Mouse (Mus musculus) C2C12 (cell line): ENCODE data around the gene Synpo2l. TPM values are rescaled to one million over a fixed set of nuclear protein-coding genes. Genes with fewer than 3 reads are reported as not detected.

Source experiments
- H3K27me3 ChIP-seq: one replicate; pipeline ENCODE4 v1.6.1; 2011; ENCODE audit not compliant: control insufficient read depth, insufficient read depth, insufficient read length
- H3K36me3 ChIP-seq: one replicate; pipeline ENCODE4 v1.6.1; 2011; ENCODE audit not compliant: control insufficient read depth, insufficient read depth
- H3K4me3 ChIP-seq: one replicate; pipeline ENCODE4 v1.5.1; 2011; ENCODE audit warnings: mild to moderate bottlenecking, control low read depth; ENCODE audit not compliant: poor library complexity, insufficient read depth, severe bottlenecking
- H3K79me2 ChIP-seq: one replicate; pipeline ENCODE4 v1.6.1; 2011; ENCODE audit not compliant: control insufficient read depth, insufficient read depth
- H3K79me3 ChIP-seq: one replicate; pipeline ENCODE4 v1.6.1; 2011; ENCODE audit warnings: low read depth, control low read depth
- H3ac ChIP-seq: one replicate; pipeline ENCODE3; 2011; ENCODE audit warnings: low read depth; ENCODE audit not compliant: control insufficient read depth, insufficient read length
- CEBPB ChIP-seq: IDR thresholded peaks from one replicate; pipeline ENCODE4 v1.6.1; 2011; ENCODE audit warnings: low read depth, mild to moderate bottlenecking, control low read depth, moderate library complexity
- CTCF ChIP-seq: IDR thresholded peaks from one replicate; pipeline ENCODE4 v1.5.1; 2011; ENCODE audit not compliant: control insufficient read depth, insufficient read depth, insufficient read length
- FOSL1 ChIP-seq: IDR thresholded peaks from one replicate; pipeline ENCODE4 v1.8.0; 2011; ENCODE audit warnings: mild to moderate bottlenecking, low read length; ENCODE audit not compliant: poor library complexity, insufficient read depth, severe bottlenecking
- MAX ChIP-seq: IDR thresholded peaks from one replicate; pipeline ENCODE4 v1.6.1; 2011; ENCODE audit warnings: mild to moderate bottlenecking, control low read depth
- MYOD1 ChIP-seq: IDR thresholded peaks from one replicate; pipeline ENCODE4 v1.6.1; 2011; ENCODE audit warnings: low read depth; ENCODE audit not compliant: control insufficient read depth, insufficient read length
- MYOG ChIP-seq: IDR thresholded peaks from one replicate; pipeline ENCODE4 v1.6.1; 2011; ENCODE audit not compliant: control insufficient read depth, insufficient read length; ENCODE audit errors: extremely low read depth
- USF1 ChIP-seq: IDR thresholded peaks from one replicate; pipeline ENCODE4 v1.6.1; 2011; ENCODE audit warnings: low read depth, mild to moderate bottlenecking, control low read depth, moderate library complexity
- polyA plus RNA-seq: library from polyadenylated mRNA; unstranded; fragments of >200 nt; fragmentation: generic; extraction: Trizol; gene quantifications from one replicate; pipeline ENCODE4 v1.2.1, GENCODE M21; 2012; ENCODE audit warnings: missing spikeins

Gene Synpo2l
- polyA plus RNA-seq, 1 experiment: 42.3 TPM

GRCm38 (mm10) chr14:20702096-20702740 lies 34.1 kb upstream of the Synpo2l start:
- no peaks in the 10 kb centered on the region for H3K27me3 ChIP-seq
- H3ac ChIP-seq: peak overlapping the region; percentile 66
- peaks cover 58% of the 10 kb centered on the region for H3K79me3 ChIP-seq
- TF ChIP-seq CTCF (no peak), MYOD1 (no peak), FOSL1 (no peak), USF1 (no peak)
- H3K79me2 ChIP-seq: peaks cover 77% of the 10 kb centered on the region
- H3K4me3 ChIP-seq: peak overlapping the region; percentile 84
- H3K36me3 ChIP-seq: peaks cover 28% of the 10 kb centered on the region

- Histone ChIP-seq H3K4me3 (peak overlapping the region; percentile 84), H3ac (peak overlapping the region; percentile 46), H3K36me3 (peaks cover 29% of the 10 kb centered on the region), H3K27me3 (no peaks in the 10 kb centered on the region), H3K79me3 (peaks cover 63% of the 10 kb centered on the region), H3K79me2 (peaks cover 83% of the 10 kb centered on the region)
- TF ChIP-seq CTCF: no peak
- TF ChIP-seq MYOG: no peak
- TF ChIP-seq MAX: no peak
- TF ChIP-seq CEBPB: no peak
- no peak for TF ChIP-seq FOSL1
- no peak for TF ChIP-seq USF1
- no peak for TF ChIP-seq MYOD1
Measured at GRCm38 (mm10) chr14:20701554-20701953, 33.4 kb upstream of the Synpo2l start.

GRCm38 (mm10) chr14:20700362-20700761 lies 32.2 kb upstream of the Synpo2l start:
- TF ChIP-seq CTCF (no peak), MYOD1 (no peak), CEBPB (no peak), FOSL1 (no peak), MYOG (no peak), MAX (no peak), USF1 (no peak)
- H3K79me3 ChIP-seq: peaks cover 72% of the 10 kb centered on the region
- H3ac ChIP-seq: no peak overlapping the region
- peaks cover 93% of the 10 kb centered on the region for H3K79me2 ChIP-seq
- no peaks in the 10 kb centered on the region for H3K27me3 ChIP-seq
- no peak overlapping the region for H3K4me3 ChIP-seq
- H3K36me3 ChIP-seq: peaks cover 30% of the 10 kb centered on the region

DNA sequence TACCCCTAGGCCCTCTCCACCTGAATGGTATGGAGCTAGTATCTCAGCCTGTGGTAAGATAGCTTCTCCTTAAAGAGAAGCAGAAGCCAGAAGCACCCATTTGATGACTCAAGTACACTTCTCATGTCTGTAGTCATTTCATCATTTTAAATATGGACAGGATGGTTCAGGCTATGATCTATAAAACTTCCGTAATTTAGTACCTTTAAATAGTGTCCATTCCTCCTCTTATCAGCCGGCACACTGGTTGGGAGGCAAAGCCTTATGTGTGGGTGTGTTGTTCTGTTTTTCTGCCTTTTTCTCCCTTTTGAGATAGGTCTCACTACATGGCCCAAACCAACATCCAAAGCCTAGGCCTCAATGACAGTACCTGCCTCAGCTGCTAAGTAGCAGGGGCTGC lies 30.4 kb upstream of the Synpo2l start:
- peaks cover 79% of the 10 kb centered on the region for H3K79me2 ChIP-seq
- no peak overlapping the region for H3K4me3 ChIP-seq
- no peaks in the 10 kb centered on the region for H3K27me3 ChIP-seq
- H3K36me3 ChIP-seq: peaks cover 27% of the 10 kb centered on the region
- TF ChIP-seq FOSL1 (no peak), MAX (no peak), MYOG (no peak), CTCF (no peak), USF1 (no peak), CEBPB (no peak), MYOD1 (no peak)
- peaks cover 61% of the 10 kb centered on the region for H3K79me3 ChIP-seq
- H3ac ChIP-seq: no peak overlapping the region

DNA sequence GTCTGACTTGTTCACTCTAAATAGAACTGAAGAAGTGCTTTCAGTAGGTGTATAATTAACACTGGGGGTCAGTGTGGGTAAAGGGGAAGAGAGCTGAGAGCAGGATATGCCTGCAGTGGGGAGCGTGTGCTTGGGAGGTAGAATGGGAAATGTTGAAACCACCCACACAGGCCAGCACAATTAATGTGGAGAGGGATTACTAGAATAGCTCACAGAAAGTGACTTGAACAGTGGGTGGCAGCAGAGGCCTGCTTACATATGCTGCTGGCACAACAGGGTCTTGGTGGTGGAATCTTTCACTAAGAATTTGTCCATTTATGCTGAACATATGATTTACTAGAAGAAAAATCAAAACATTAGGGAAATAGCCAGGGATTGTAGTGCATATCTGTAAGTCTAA lies 28.8 kb upstream of the Synpo2l start:
- H3K4me3 ChIP-seq: no peak overlapping the region
- TF ChIP-seq MYOD1: no peak
- TF ChIP-seq MAX: no peak
- TF ChIP-seq MYOG: no peak
- no peak for TF ChIP-seq CEBPB
- TF ChIP-seq FOSL1: no peak
- no peak for TF ChIP-seq USF1
- no peak for TF ChIP-seq CTCF
- H3K27me3 ChIP-seq: no peaks in the 10 kb centered on the region
- H3K79me2 ChIP-seq: peaks cover 64% of the 10 kb centered on the region
- no peak overlapping the region for H3ac ChIP-seq
- H3K36me3 ChIP-seq: peaks cover 42% of the 10 kb centered on the region
- H3K79me3 ChIP-seq: peaks cover 53% of the 10 kb centered on the region

DNA sequence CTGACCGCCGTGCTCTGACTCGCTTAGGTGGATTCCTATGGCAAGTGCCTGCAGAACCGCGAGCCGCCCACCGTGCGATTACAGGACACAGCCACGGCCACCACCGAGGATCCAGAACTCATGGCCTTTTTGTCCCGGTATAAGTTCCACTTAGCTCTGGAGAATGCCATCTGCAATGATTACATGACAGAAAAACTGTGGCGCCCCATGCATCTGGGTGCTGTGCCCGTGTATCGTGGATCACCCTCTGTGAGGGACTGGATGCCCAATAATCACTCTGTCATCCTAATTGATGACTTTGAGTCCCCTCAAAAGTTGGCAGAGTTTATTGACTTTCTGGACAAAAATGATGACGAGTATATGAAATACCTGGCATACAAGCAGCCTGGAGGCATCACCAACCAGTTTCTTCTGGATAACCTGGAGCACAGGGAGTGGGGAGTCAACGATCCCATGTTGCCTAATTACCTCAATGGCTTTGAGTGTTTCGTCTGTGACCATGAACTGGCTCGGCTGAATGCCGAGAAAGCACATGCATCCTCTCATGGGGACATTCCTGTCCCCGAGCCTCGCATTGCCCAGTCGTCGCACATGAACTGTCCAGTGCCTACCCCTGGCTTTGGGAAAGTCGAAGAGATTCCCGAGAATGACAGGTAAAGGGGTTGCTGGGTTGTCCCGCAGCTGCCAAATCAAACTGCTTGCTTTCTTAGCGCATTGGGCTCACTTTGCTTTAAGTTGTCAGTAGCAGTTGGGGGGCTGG lies 27.8 kb upstream of the Synpo2l start:
- peak overlapping the region; percentile 55 for H3ac ChIP-seq
- no peaks in the 10 kb centered on the region for H3K27me3 ChIP-seq
- TF ChIP-seq CTCF: no peak
- no peak for TF ChIP-seq MYOG
- TF ChIP-seq CEBPB: no peak
- TF ChIP-seq USF1: no peak
- TF ChIP-seq MYOD1: no peak
- TF ChIP-seq MAX: no peak
- no peak for TF ChIP-seq FOSL1
- H3K79me3 ChIP-seq: peaks cover 43% of the 10 kb centered on the region
- H3K4me3 ChIP-seq: peak overlapping the region; percentile 56
- H3K79me2 ChIP-seq: peaks cover 54% of the 10 kb centered on the region
- peaks cover 52% of the 10 kb centered on the region for H3K36me3 ChIP-seq
